Mouse (Mus musculus) heart, adult 8-10 months (tissue): ENCODE results near the gene Fras1. TPM values are rescaled to one million over a fixed set of nuclear protein-coding genes. Genes with fewer than 3 reads are reported as not detected.

Experiments used
- DNase-seq: peaks from one replicate; pipeline ENCODE4 v3.0.0; 2022; ENCODE audit warnings: low spot score
- total RNA-seq, 4 experiments: library from RNA; stranded (reverse); gene quantifications; 2 replicates each; pipeline ENCODE4 v1.2.4; 2022

The Fras1 gene
- total RNA-seq, 4 experiments from 2014 or later, result 0.73 to 2.6 (median 1.9) TPM

GRCm38 (mm10) chr5:96578705-96579104 lies 204.9 kb downstream of the Fras1 start:
- DNase-seq, result no peak

- no peak for DNase-seq
These were observed 206.2 kb downstream of the Fras1 start for GRCm38 (mm10) chr5:96579938-96580337.

GRCm38 (mm10) chr5:96584730-96585129 lies 211.0 kb downstream of the Fras1 start:
- no peak for DNase-seq

GRCm38 (mm10) chr5:96590621-96591020 lies 216.9 kb downstream of the Fras1 start:
- DNase-seq, result no peak

GRCm38 (mm10) chr5:96595793-96596192 lies 222.0 kb downstream of the Fras1 start:
- no peak for DNase-seq

GRCm38 (mm10) chr5:96603974-96604769 lies 230.4 kb downstream of the Fras1 start:
- DNase-seq, result no peak

- no peak for DNase-seq
These were observed 234.3 kb downstream of the Fras1 start for GRCm38 (mm10) chr5:96608036-96608435.

- DNase-seq, result no peak
These were observed 235.0 kb downstream of the Fras1 start for GRCm38 (mm10) chr5:96608581-96609280.

- no peak for DNase-seq
These were observed 238.3 kb downstream of the Fras1 start for GRCm38 (mm10) chr5:96612077-96612476.

GRCm38 (mm10) chr5:96616954-96617646 lies 243.3 kb downstream of the Fras1 start:
- no peak for DNase-seq

GRCm38 (mm10) chr5:96618008-96618407 lies 244.3 kb downstream of the Fras1 start:
- no peak for DNase-seq

- no peak for DNase-seq
These were observed 246.5 kb downstream of the Fras1 start for GRCm38 (mm10) chr5:96620209-96620608.

- DNase-seq, result no peak
These were observed 246.9 kb downstream of the Fras1 start for GRCm38 (mm10) chr5:96620618-96621017.

- DNase-seq, result no peak
These were observed 249.0 kb downstream of the Fras1 start for GRCm38 (mm10) chr5:96622604-96623352.

- no peak for DNase-seq
These were observed 256.1 kb downstream of the Fras1 start for GRCm38 (mm10) chr5:96629851-96630250.

GRCm38 (mm10) chr5:96635146-96635862 lies 261.5 kb downstream of the Fras1 start:
- DNase-seq, result no peak

GRCm38 (mm10) chr5:96635866-96636265 lies 262.1 kb downstream of the Fras1 start:
- no peak for DNase-seq

GRCm38 (mm10) chr5:96639213-96639910 lies 265.6 kb downstream of the Fras1 start:
- DNase-seq, result no peak

GRCm38 (mm10) chr5:96641297-96641696 lies 267.5 kb downstream of the Fras1 start:
- DNase-seq, result no peak

- DNase-seq, result no peak
These were observed 301.9 kb downstream of the Fras1 start for GRCm38 (mm10) chr5:96675676-96676075.
